Comparison of ENCODE assay signal across 14 mouse cellular contexts in genomic region chr14:103759443-103759842, GRCm38 (mm10).
DNase-seq lines count a peak whose midpoint lies in the region.
"Had no signal": no experiment of that assay in that cellular context is flagged by ENCODE, and none has a peak within 500 bp of the region (broad histone marks: within the 10 kb centered on the region; RNA-seq: fewer than 3 reads in every experiment).

No protein-coding gene starts in this region.

- DNase-seq in kidney, adult 11 months, result peak; percentile 39
- DNase-seq in kidney, postnatal 4 days, result no peak
- DNase-seq in kidney, adult 9 months, result peak; percentile 34
- DNase-seq in kidney, postnatal 10 days, result no peak
- peak; percentile 32 for DNase-seq in kidney, postnatal 14 days
- peak; percentile 13 to 58 for DNase-seq in kidney, postnatal 36 days
- DNase-seq in left cerebral cortex, adult 8-10 months (ENCODE audit: low spot score in 2 of 2), result no peak
- DNase-seq: adrenal gland, adult 2 months; adrenal gland, postnatal 36 days; cerebellum, adult 2 months; cerebellum, postnatal 10 days; forebrain, postnatal 0 days; gastrocnemius, postnatal 14 days; heart, postnatal 36 days had no signal

Comparison
In these comparisons a context has a peak if more than half of its experiments do, and no peak if none do; other contexts are left out.
1. DNase-seq: peak in kidney, adult 11 months (single experiment), kidney, adult 9 months (single experiment), kidney, postnatal 14 days (single experiment) and kidney, postnatal 36 days (2 of 2); none in kidney, postnatal 4 days (0 of 2), kidney, postnatal 10 days (single experiment) and left cerebral cortex, adult 8-10 months (0 of 2).